Mouse (Mus musculus): ENCODE results near the gene Gnl2. TPM values are rescaled to one million over a fixed set of nuclear protein-coding genes. Genes with fewer than 3 reads are reported as not detected.

Gnl2 gene
- polyA plus RNA-seq, 1 experiment from 2014 or later: 72.5 TPM

- Histone ChIP-seq H3K36me3 (peaks cover 56% of the 10 kb centered on the region), H3K4me3 (no peak overlapping the region), H3K4me2 (no peak overlapping the region), H3K4me1 (no peaks in the 10 kb centered on the region), H3K9ac (no peak overlapping the region), H3K27ac (no peak overlapping the region), H3K9me3 (replicated peaks) (no peaks in the 10 kb centered on the region), H3K27me3 (replicated peaks) (no peaks in the 10 kb centered on the region)
- 77% methylated on average over 13 of the region's 13 CpGs for WGBS (ENCODE audit: insufficient replicate concordance)
- ATAC-seq: no peak
Measured at GRCm38 (mm10) chr4:125101334-125101733, 84.9 kb downstream of the Gnl2 start.

Other genes starting within 250 kb of the Gnl2 start
- gene Mtf1, start 214.5 kb upstream of the Gnl2 start, polyA plus RNA-seq (2016; fragmentation: Nextera tagmentation; extraction: Ambion mirVana): 16.3 and 16.6 TPM in 2 replicates
- gene Yrdc, start 165.9 kb upstream of the Gnl2 start, polyA plus RNA-seq (2016; fragmentation: Nextera tagmentation; extraction: Ambion mirVana): 39.6 and 43.1 TPM in 2 replicates
- 22.9 and 25.0 TPM in 2 replicates for gene 1110065P20Rik, start 165.4 kb upstream of the Gnl2 start, polyA plus RNA-seq (2016; fragmentation: Nextera tagmentation; extraction: Ambion mirVana)
- 0.06 and 0.08 TPM in 2 replicates for gene Maneal, start 154.4 kb upstream of the Gnl2 start, polyA plus RNA-seq (2016; fragmentation: Nextera tagmentation; extraction: Ambion mirVana)
- gene Epha10, start 135.7 kb upstream of the Gnl2 start, polyA plus RNA-seq (2016; fragmentation: Nextera tagmentation; extraction: Ambion mirVana): 0.04 TPM in 1 of 2 replicates, not detected in the other
- gene 9930104L06Rik, start 79.5 kb upstream of the Gnl2 start, polyA plus RNA-seq (2016; fragmentation: Nextera tagmentation; extraction: Ambion mirVana): 7.5 and 8.3 TPM in 2 replicates
- 173 and 177 TPM in 2 replicates for gene Cdca8, start 77.3 kb upstream of the Gnl2 start, polyA plus RNA-seq (2016; fragmentation: Nextera tagmentation; extraction: Ambion mirVana)
- 1.2 and 1.4 TPM in 2 replicates for gene Rspo1, start 30.2 kb upstream of the Gnl2 start, polyA plus RNA-seq (2016; fragmentation: Nextera tagmentation; extraction: Ambion mirVana)
- gene Dnali1, start 49.1 kb downstream of the Gnl2 start, polyA plus RNA-seq (2016; fragmentation: Nextera tagmentation; extraction: Ambion mirVana): 0.10 TPM in 1 of 2 replicates, not detected in the other
- 21.6 and 24.8 TPM in 2 replicates for gene Snip1, start 50.1 kb downstream of the Gnl2 start, polyA plus RNA-seq (2016; fragmentation: Nextera tagmentation; extraction: Ambion mirVana)
- 31.6 and 33.0 TPM in 2 replicates for gene Meaf6, start 68.5 kb downstream of the Gnl2 start, polyA plus RNA-seq (2016; fragmentation: Nextera tagmentation; extraction: Ambion mirVana)
- 0.56 and 0.62 TPM in 2 replicates for gene Zc3h12a, start 111.3 kb downstream of the Gnl2 start, polyA plus RNA-seq (2016; fragmentation: Nextera tagmentation; extraction: Ambion mirVana)

Data from liver, embryonic 12.5 days (tissue).